Mouse (Mus musculus) stomach, embryonic 14.5 days (tissue): ENCODE data around the gene Asna1. TPM values are rescaled to one million over a fixed set of nuclear protein-coding genes. Genes with fewer than 3 reads are reported as not detected.
A peak's percentile ranks its signal among the peaks of the same experiment; 100 is the strongest.

ENCODE experiments used
- ATAC-seq: fragments of 200-750 bp; cut with Nextera tagmentation; 2 replicates; pipeline ENCODE4 v1.8.0; 2017; ENCODE audit warnings: low read depth, moderate TSS enrichment; ENCODE audit not compliant: insufficient number of reproducible peaks, insufficient read depth, low FRiP score
- H3K27ac ChIP-seq: fragments of 300-500 bp; sonication (generic); 2 replicates; pipeline ENCODE4 v1.5.1; 2014; ENCODE audit warnings: mild to moderate bottlenecking, low read length, moderate library complexity, mixed read lengths
- H3K27me3 ChIP-seq: fragments of 300-500 bp; sonication (generic); 2 replicates; pipeline ENCODE4 v1.6.1; 2014; ENCODE audit warnings: low read length, control low read depth, mixed read lengths; ENCODE audit not compliant: control insufficient read depth, insufficient read depth
- H3K36me3 ChIP-seq: fragments of 300-500 bp; sonication (generic); 2 replicates; pipeline ENCODE4 v1.6.1; 2014; ENCODE audit warnings: mild to moderate bottlenecking, control low read depth, low read length, moderate library complexity, mixed read lengths; ENCODE audit not compliant: control insufficient read depth, insufficient read depth
- H3K4me1 ChIP-seq: fragments of 300-500 bp; sonication (generic); 2 replicates; pipeline ENCODE4 v1.6.1; 2014; ENCODE audit warnings: low read length, control low read depth, mixed read lengths; ENCODE audit not compliant: control insufficient read depth, insufficient read depth
- H3K4me2 ChIP-seq: fragments of 300-500 bp; sonication (generic); replicated peaks from 2 replicates; pipeline ENCODE4 v1.6.1; 2014; ENCODE audit warnings: low read depth, low read length, control low read depth
- H3K4me3 ChIP-seq: fragments of 300-500 bp; sonication (generic); 2 replicates; pipeline ENCODE4 v1.5.1; 2014; ENCODE audit warnings: low read depth, low read length, control low read depth
- H3K9ac ChIP-seq: fragments of 300-500 bp; sonication (generic); replicated peaks from 2 replicates; pipeline ENCODE4 v1.6.1; 2014; ENCODE audit warnings: low read depth, mild to moderate bottlenecking, control low read depth, low read length, moderate library complexity, mixed read lengths
- H3K9me3 ChIP-seq: fragments of 300-500 bp; sonication (generic); 2 replicates; pipeline ENCODE4 v1.6.1; 2016; ENCODE audit warnings: low read depth, low read length, control low read depth; ENCODE audit not compliant: control insufficient read depth
- WGBS: fragments of 180-500 bp; shearing (Covaris S2); extraction: QIAGEN DNeasy Blood & Tissue Kit; methylation state at CpG from one replicate; pipeline ENCODE4 v1.1.7; 2014; 5-methylcytosine and 5-hydroxymethylcytosine counted together
- polyA plus RNA-seq: library from polyadenylated mRNA; unstranded; fragments of >200 nt; fragmentation: Nextera tagmentation; extraction: Ambion mirVana; gene quantifications from 2 replicates; pipeline ENCODE4 v1.2.1, GENCODE M21; 2014

Asna1 gene
- polyA plus RNA-seq, 1 experiment from 2014 or later, result 103 TPM

GRCm38 (mm10) chr8:85037366-85037680 is 12.2 kb upstream of the Asna1 start:
- peak; percentile 56 for ATAC-seq
- H3K9me3 ChIP-seq, result no peaks in the 10 kb centered on the region
- H3K4me1 ChIP-seq, result peaks cover 17% of the 10 kb centered on the region
- H3K4me2 ChIP-seq, result peak overlapping the region; percentile 86
- no peaks in the 10 kb centered on the region for H3K27me3 ChIP-seq
- peak overlapping the region; percentile 87 for H3K9ac ChIP-seq
- under 1% methylated on average over 14 of the region's 14 CpGs for WGBS
- H3K27ac ChIP-seq, result peak overlapping the region; percentile 99
- peaks cover 31% of the 10 kb centered on the region for H3K36me3 ChIP-seq
- H3K4me3 ChIP-seq, result peak overlapping the region; percentile 84

- Histone ChIP-seq H3K27me3 (no peaks in the 10 kb centered on the region), H3K9ac (peak within 1 kb of the TSS; percentile 87), H3K4me3 (peak within 1 kb of the TSS; percentile 84), H3K4me2 (peak within 1 kb of the TSS; percentile 96), H3K9me3 (no peaks in the 10 kb centered on the region), H3K4me1 (peaks cover 17% of the 10 kb centered on the region), H3K27ac (peak within 1 kb of the TSS; percentile 99), H3K36me3 (peaks cover 36% of the 10 kb centered on the region)
- peak; percentile 92 for ATAC-seq
- under 1% methylated on average over 59 of the region's 59 CpGs for WGBS
These were observed 11.8 kb upstream of the Asna1 start, which contains the start of gene Tnpo2 for GRCm38 (mm10) chr8:85036718-85037365. Tnpo2 (plus strand) TSS chr8:85036915.

GRCm38 (mm10) chr8:85036381-85036717 is 11.3 kb upstream of the Asna1 start:
- ATAC-seq, result peak; percentile 21; the same call in 1 of the 2 replicates
- H3K9me3 ChIP-seq, result no peaks in the 10 kb centered on the region
- WGBS, result under 1% methylated on average over 9 of the region's 9 CpGs
- peak overlapping the region; percentile 84 for H3K4me3 ChIP-seq
- peak overlapping the region; percentile 99 for H3K27ac ChIP-seq
- H3K4me2 ChIP-seq, result peak overlapping the region; percentile 96
- peak overlapping the region; percentile 60 for H3K9ac ChIP-seq
- no peaks in the 10 kb centered on the region for H3K27me3 ChIP-seq
- peaks cover 40% of the 10 kb centered on the region for H3K36me3 ChIP-seq
- peaks cover 17% of the 10 kb centered on the region for H3K4me1 ChIP-seq

GRCm38 (mm10) chr8:85035728-85036310 is 10.7 kb upstream of the Asna1 start:
- 1% methylated on average over 15 of the region's 15 CpGs for WGBS
- H3K36me3 ChIP-seq, result peaks cover 39% of the 10 kb centered on the region
- ATAC-seq, result peak; percentile 19; the same call in 1 of the 2 replicates

GRCm38 (mm10) chr8:85035165-85035727 is 10.2 kb upstream of the Asna1 start:
- Histone ChIP-seq H3K9me3 (no peaks in the 10 kb centered on the region), H3K4me3 (peak overlapping the region; percentile 84), H3K27ac (peak overlapping the region; percentile 99), H3K36me3 (peaks cover 38% of the 10 kb centered on the region), H3K4me1 (peaks cover 17% of the 10 kb centered on the region), H3K4me2 (peak overlapping the region; percentile 96), H3K27me3 (no peaks in the 10 kb centered on the region), H3K9ac (peak overlapping the region; percentile 60; the same call in 1 of the 2 replicates)
- WGBS, result 3% methylated on average over 12 of the region's 12 CpGs
- no peak for ATAC-seq

More at GRCm38 (mm10) chr8:85035728-85036310, 10.7 kb upstream of the Asna1 start:
- H3K9ac ChIP-seq, result peak overlapping the region; percentile 60
- peak overlapping the region; percentile 84 for H3K4me3 ChIP-seq
- peaks cover 17% of the 10 kb centered on the region for H3K4me1 ChIP-seq
- peak overlapping the region; percentile 99 for H3K27ac ChIP-seq
- H3K9me3 ChIP-seq, result no peaks in the 10 kb centered on the region
- no peaks in the 10 kb centered on the region for H3K27me3 ChIP-seq
- H3K4me2 ChIP-seq, result peak overlapping the region; percentile 96

DNA sequence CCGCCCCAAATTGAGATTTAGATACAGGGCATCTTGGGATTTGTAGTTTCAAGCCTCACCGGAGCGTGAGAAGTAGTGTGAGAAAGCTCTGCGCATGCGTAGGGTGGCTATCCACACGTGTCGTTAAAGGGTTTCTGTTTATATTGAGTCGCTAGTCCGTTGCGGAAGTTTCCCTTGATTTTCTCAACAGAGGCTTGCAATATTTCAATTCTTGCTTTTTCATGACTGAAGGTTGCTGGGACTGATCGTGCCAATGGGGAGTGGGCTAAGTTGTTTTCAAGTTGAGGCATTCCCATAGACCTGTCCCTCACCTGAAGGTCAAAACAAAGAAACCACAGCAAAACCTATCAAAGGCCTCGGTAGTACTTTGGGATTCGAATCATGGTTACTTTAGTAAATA is 9.7 kb upstream of the Asna1 start:
- Histone ChIP-seq H3K4me2 (peak overlapping the region; percentile 96), H3K9me3 (no peaks in the 10 kb centered on the region), H3K27me3 (no peaks in the 10 kb centered on the region), H3K36me3 (peaks cover 39% of the 10 kb centered on the region), H3K4me3 (peak overlapping the region; percentile 84), H3K9ac (peak overlapping the region; percentile 22; the same call in 1 of the 2 replicates), H3K27ac (peak overlapping the region; percentile 22; the same call in 1 of the 2 replicates), H3K4me1 (peaks cover 17% of the 10 kb centered on the region)
- 1% methylated on average over 13 of the region's 13 CpGs for WGBS
- no peak for ATAC-seq

- ATAC-seq, result no peak
- Histone ChIP-seq H3K9ac (no peak overlapping the region), H3K36me3 (peaks cover 47% of the 10 kb centered on the region), H3K4me1 (peaks cover 18% of the 10 kb centered on the region), H3K4me2 (no peak overlapping the region), H3K4me3 (no peak overlapping the region), H3K9me3 (no peaks in the 10 kb centered on the region), H3K27me3 (no peaks in the 10 kb centered on the region), H3K27ac (no peak overlapping the region)
- 54% methylated on average over 1 of the region's 1 CpGs for WGBS
These were observed 8.8 kb upstream of the Asna1 start for GRCm38 (mm10) chr8:85033867-85034266.

GRCm38 (mm10) chr8:85032622-85033311 is 7.7 kb upstream of the Asna1 start:
- H3K4me2 ChIP-seq, result no peak overlapping the region
- H3K36me3 ChIP-seq, result peaks cover 47% of the 10 kb centered on the region
- ATAC-seq, result no peak
- no peak overlapping the region for H3K9ac ChIP-seq
- WGBS, result 78% methylated on average over 4 of the region's 4 CpGs
- H3K4me3 ChIP-seq, result no peak overlapping the region
- H3K4me1 ChIP-seq, result peaks cover 24% of the 10 kb centered on the region
- H3K9me3 ChIP-seq, result no peaks in the 10 kb centered on the region
- no peaks in the 10 kb centered on the region for H3K27me3 ChIP-seq
- H3K27ac ChIP-seq, result no peak overlapping the region
